Mouse (Mus musculus) midbrain, embryonic 11.5 days (tissue): ENCODE measurements around the gene Ces5a. TPM values are rescaled to one million over a fixed set of nuclear protein-coding genes. Genes with fewer than 3 reads are reported as not detected.

Experiments used
- ATAC-seq: fragments of 200-750 bp; cut with Nextera tagmentation; 2 replicates; pipeline ENCODE4 v1.8.0; 2017; ENCODE audit warnings: moderate TSS enrichment, moderate library complexity; ENCODE audit not compliant: low FRiP score
- DNase-seq: peaks from one replicate; pipeline ENCODE4 v3.0.0; 2015; ENCODE audit warnings: low spot score; ENCODE audit errors: missing footprints
- H3K27ac ChIP-seq: fragments of 300-500 bp; sonication (generic); 2 replicates; pipeline ENCODE4 v1.5.1; 2014; ENCODE audit warnings: low read depth, low read length
- H3K27me3 ChIP-seq: fragments of 300-500 bp; sonication (generic); 2 replicates; pipeline ENCODE4 v1.6.1; 2014; ENCODE audit warnings: mild to moderate bottlenecking, low read length, moderate library complexity, mixed read lengths; ENCODE audit not compliant: control insufficient read depth, insufficient read depth
- H3K36me3 ChIP-seq: fragments of 300-500 bp; sonication (generic); 2 replicates; pipeline ENCODE4 v1.6.1; 2014; ENCODE audit warnings: mild to moderate bottlenecking, low read length, moderate library complexity, mixed read lengths; ENCODE audit not compliant: control insufficient read depth, insufficient read depth
- H3K4me1 ChIP-seq: fragments of 300-500 bp; sonication (generic); 2 replicates; pipeline ENCODE4 v1.6.1; 2014; ENCODE audit warnings: low read length; ENCODE audit not compliant: control insufficient read depth, insufficient read depth
- H3K4me2 ChIP-seq: fragments of 300-500 bp; sonication (generic); 2 replicates; pipeline ENCODE4 v1.6.1; 2014; ENCODE audit warnings: mild to moderate bottlenecking, moderate library complexity
- H3K4me3 ChIP-seq: fragments of 300-500 bp; sonication (generic); 2 replicates; pipeline ENCODE4 v1.5.1; 2014; ENCODE audit warnings: low read depth, low read length
- H3K9ac ChIP-seq: fragments of 300-500 bp; sonication (generic); 2 replicates; pipeline ENCODE4 v1.6.1; 2014; ENCODE audit warnings: low read length
- H3K9me3 ChIP-seq: fragments of 300-500 bp; sonication (generic); 2 replicates; pipeline ENCODE4 v1.6.1; 2016; ENCODE audit warnings: low read length; ENCODE audit not compliant: control insufficient read depth
- WGBS: fragments of 180-500 bp; shearing (Covaris S2); extraction: QIAGEN DNeasy Blood & Tissue Kit; methylation state at CpG from one replicate; pipeline ENCODE4 v1.1.7; 2014; 5-methylcytosine and 5-hydroxymethylcytosine counted together
- polyA plus RNA-seq: library from polyadenylated mRNA; unstranded; fragments of >200 nt; fragmentation: Nextera tagmentation; extraction: Ambion mirVana; gene quantifications from 2 replicates; pipeline ENCODE4 v1.2.1, GENCODE M21; 2014

The Ces5a gene
- not detected in 2 replicates for polyA plus RNA-seq

- H3K4me2 ChIP-seq = no peak within 1 kb of the TSS
- DNase-seq = no peak
Observed at GRCm38 (mm10) chr8:93535730-93536129, at the start of gene Ces5a. TSS of gene Ces5a (minus strand) at chr8:93535830.

GRCm38 (mm10) chr8:93572841-93573240 is 37.2 kb upstream of the Ces5a start:
- no peak for ATAC-seq
- no peak overlapping the region for H3K4me2 ChIP-seq
- peaks cover 20% of the 10 kb centered on the region for H3K4me1 ChIP-seq
- no peak overlapping the region for H3K4me3 ChIP-seq
- H3K27ac ChIP-seq = no peak overlapping the region
- H3K27me3 ChIP-seq = no peaks in the 10 kb centered on the region
- DNase-seq = no peak
- peaks cover 5% of the 10 kb centered on the region; the same call in 1 of the 2 replicates for H3K9me3 ChIP-seq
- WGBS = 76% methylated on average over 9 of the region's 9 CpGs
- no peak overlapping the region for H3K9ac ChIP-seq
- no peaks in the 10 kb centered on the region for H3K36me3 ChIP-seq

More at GRCm38 (mm10) chr8:93535730-93536129, at the start of gene Ces5a:
- Histone ChIP-seq H3K4me3 (no peak within 1 kb of the TSS), H3K9ac (no peak within 1 kb of the TSS), H3K36me3 (no peaks in the 10 kb centered on the region), H3K9me3 (no peaks in the 10 kb centered on the region), H3K4me1 (no peaks in the 10 kb centered on the region), H3K27me3 (no peaks in the 10 kb centered on the region), H3K27ac (no peak within 1 kb of the TSS)
- 92% methylated on average over 5 of the region's 5 CpGs for WGBS
- ATAC-seq = no peak

- Histone ChIP-seq H3K27ac (peak overlapping the region; percentile 21; the same call in 1 of the 2 replicates), H3K4me2 (no peak overlapping the region), H3K4me1 (peaks cover 20% of the 10 kb centered on the region), H3K4me3 (no peak overlapping the region), H3K9ac (no peak overlapping the region), H3K27me3 (no peaks in the 10 kb centered on the region), H3K36me3 (no peaks in the 10 kb centered on the region), H3K9me3 (peaks cover 5% of the 10 kb centered on the region; the same call in 1 of the 2 replicates)
- peak; percentile 88 for DNase-seq
- WGBS = 9% methylated on average over 2 of the region's 2 CpGs
- peak; percentile 77 for ATAC-seq
Observed at GRCm38 (mm10) chr8:93572095-93572501, 36.5 kb upstream of the Ces5a start.

- Histone ChIP-seq H3K27ac (peak overlapping the region; percentile 21; the same call in 1 of the 2 replicates), H3K4me3 (no peak overlapping the region), H3K4me2 (no peak overlapping the region), H3K27me3 (no peaks in the 10 kb centered on the region), H3K9ac (no peak overlapping the region), H3K36me3 (no peaks in the 10 kb centered on the region), H3K9me3 (peaks cover 5% of the 10 kb centered on the region; the same call in 1 of the 2 replicates), H3K4me1 (peaks cover 20% of the 10 kb centered on the region)
- DNase-seq (peak; percentile 89), ATAC-seq (0 out of 2 replicates have a peak, but pooled peaks have one; percentile 14)
- WGBS = 17% methylated on average over 9 of the region's 9 CpGs
Observed at GRCm38 (mm10) chr8:93571369-93571985, 35.8 kb upstream of the Ces5a start.

GRCm38 (mm10) chr8:93570186-93570530 is 34.5 kb upstream of the Ces5a start:
- 52% methylated on average over 2 of the region's 2 CpGs for WGBS
- Histone ChIP-seq H3K27ac (peak overlapping the region; percentile 63; the same call in 1 of the 2 replicates), H3K4me3 (no peak overlapping the region), H3K9ac (no peak overlapping the region), H3K4me1 (peaks cover 20% of the 10 kb centered on the region), H3K4me2 (no peak overlapping the region), H3K36me3 (no peaks in the 10 kb centered on the region), H3K27me3 (no peaks in the 10 kb centered on the region), H3K9me3 (peaks cover 5% of the 10 kb centered on the region; the same call in 1 of the 2 replicates)
- ATAC-seq (no peak), DNase-seq (no peak)

GRCm38 (mm10) chr8:93569311-93570185 is 33.9 kb upstream of the Ces5a start:
- H3K27ac ChIP-seq = peak overlapping the region; percentile 63; the same call in 1 of the 2 replicates
- ATAC-seq = peak; percentile 73
- H3K4me3 ChIP-seq = no peak overlapping the region
- no peak overlapping the region for H3K4me2 ChIP-seq
- peaks cover 20% of the 10 kb centered on the region for H3K4me1 ChIP-seq
- peak; percentile 92 for DNase-seq
- no peaks in the 10 kb centered on the region for H3K27me3 ChIP-seq
- peaks cover 5% of the 10 kb centered on the region; the same call in 1 of the 2 replicates for H3K9me3 ChIP-seq
- WGBS = 47% methylated on average over 13 of the region's 13 CpGs
- H3K9ac ChIP-seq = no peak overlapping the region
- H3K36me3 ChIP-seq = no peaks in the 10 kb centered on the region

GRCm38 (mm10) chr8:93568666-93569065 is 33.0 kb upstream of the Ces5a start:
- Histone ChIP-seq H3K4me1 (peaks cover 20% of the 10 kb centered on the region), H3K9ac (no peak overlapping the region), H3K36me3 (no peaks in the 10 kb centered on the region), H3K27me3 (no peaks in the 10 kb centered on the region), H3K4me3 (no peak overlapping the region), H3K9me3 (peaks cover 5% of the 10 kb centered on the region; the same call in 1 of the 2 replicates), H3K4me2 (no peak overlapping the region), H3K27ac (no peak overlapping the region; the same call in 1 of the 2 replicates)
- 93% methylated on average over 3 of the region's 3 CpGs for WGBS
- DNase-seq (no peak), ATAC-seq (no peak)

- Histone ChIP-seq H3K9ac (no peak overlapping the region), H3K9me3 (peaks cover 5% of the 10 kb centered on the region; the same call in 1 of the 2 replicates), H3K4me2 (no peak overlapping the region), H3K27me3 (no peaks in the 10 kb centered on the region), H3K4me3 (no peak overlapping the region), H3K36me3 (no peaks in the 10 kb centered on the region), H3K4me1 (peaks cover 18% of the 10 kb centered on the region), H3K27ac (no peak overlapping the region)
- WGBS = 89% methylated on average over 9 of the region's 9 CpGs
- DNase-seq = no peak
- no peak for ATAC-seq
Observed at GRCm38 (mm10) chr8:93567086-93567485, 31.5 kb upstream of the Ces5a start.

GRCm38 (mm10) chr8:93564634-93565033 is 29.0 kb upstream of the Ces5a start:
- Histone ChIP-seq H3K27ac (no peak overlapping the region), H3K4me3 (no peak overlapping the region), H3K9me3 (peaks cover 5% of the 10 kb centered on the region; the same call in 1 of the 2 replicates), H3K36me3 (no peaks in the 10 kb centered on the region), H3K27me3 (no peaks in the 10 kb centered on the region), H3K4me1 (peaks cover 8% of the 10 kb centered on the region), H3K9ac (no peak overlapping the region), H3K4me2 (no peak overlapping the region)
- 80% methylated on average over 4 of the region's 4 CpGs for WGBS
- ATAC-seq (no peak), DNase-seq (no peak)
